Mouse (Mus musculus): Measurements from ENCODE around the gene Smim13.

DNA sequence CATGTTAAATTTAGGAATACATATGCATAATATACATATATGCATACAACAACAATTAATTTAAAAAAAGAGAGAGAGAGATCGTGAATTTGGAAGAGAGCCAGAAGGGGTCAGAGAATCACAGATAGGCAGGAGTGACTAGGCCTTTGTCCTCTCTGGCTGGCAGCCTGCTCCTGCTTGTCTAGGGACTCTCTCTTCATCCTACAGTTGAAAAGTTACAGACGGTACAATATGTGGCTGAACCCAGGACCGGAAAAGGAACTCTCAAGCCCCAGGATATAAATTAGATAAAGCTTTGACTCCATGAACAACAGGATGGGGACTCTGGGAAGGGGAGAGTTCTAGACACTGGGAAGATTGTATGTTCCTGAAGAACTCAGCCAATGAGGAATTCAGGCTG, 36.6 kb downstream of the Smim13 start:
- TF ChIP-seq CTCF (IDR thresholded peaks at IDR 0.05; ENCODE audit: borderline replicate concordance, insufficient read depth, low read depth, low read length) (no peak), POLR2A (IDR thresholded peaks at IDR 0.05; ENCODE audit: borderline replicate concordance, insufficient read depth, low read length) (no peak)

All from cerebellum, adult 2 months (tissue).